Mouse (Mus musculus): ENCODE measurements around the gene Slc39a11. TPM values are rescaled to one million over a fixed set of nuclear protein-coding genes. Genes with fewer than 3 reads are reported as not detected.

Gene Slc39a11
- polyA plus RNA-seq, 1 experiment from 2014 or later, result 21.8 TPM

DNA sequence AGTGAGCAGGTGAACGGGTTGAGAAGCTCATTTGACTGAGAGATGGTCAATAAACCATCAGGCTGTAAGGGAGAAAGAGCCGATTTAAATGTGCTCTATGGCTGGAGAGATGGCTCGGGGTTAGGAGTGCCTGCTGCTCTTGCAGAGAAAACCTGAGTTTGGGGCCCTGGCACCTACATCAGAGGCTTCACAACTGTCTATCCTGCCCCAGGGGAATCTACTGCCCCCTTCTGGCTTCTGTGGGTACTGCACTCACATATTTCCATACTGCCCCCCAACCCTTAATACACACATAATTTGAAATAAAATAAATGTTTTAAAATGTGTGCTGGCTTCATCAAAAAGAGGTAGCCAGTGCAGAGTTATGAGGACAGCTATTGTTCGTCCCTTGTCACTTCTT lies 237.3 kb downstream of the Slc39a11 start:
- peak; percentile 53 for TF ChIP-seq CTCF (IDR thresholded peaks at IDR 0.05; ENCODE audit: low read depth)
- no peak overlapping the region for H3K4me2 ChIP-seq
- H3K9ac ChIP-seq, result no peak overlapping the region
- WGBS, result 86% methylated on average over 4 of the region's 4 CpGs
- H3K4me3 ChIP-seq (ENCODE audit: low read depth, low read length), result no peak overlapping the region
- ATAC-seq (ENCODE audit: insufficient read depth) (no peak), DNase-seq (no peak)
- H3K9me3 ChIP-seq (ENCODE audit: low read depth, low read length), result no peaks in the 10 kb centered on the region
- H3K36me3 ChIP-seq (ENCODE audit: insufficient read depth), result no peaks in the 10 kb centered on the region
- H3K27ac ChIP-seq (ENCODE audit: low read depth), result no peak overlapping the region
- no peaks in the 10 kb centered on the region for H3K4me1 ChIP-seq (ENCODE audit: insufficient read depth)
- H3K27me3 ChIP-seq (ENCODE audit: insufficient read depth, low read length), result no peaks in the 10 kb centered on the region

GRCm38 (mm10) chr11:113411798-113412197 lies 238.1 kb downstream of the Slc39a11 start:
- no peaks in the 10 kb centered on the region for H3K27me3 ChIP-seq (ENCODE audit: insufficient read depth, low read length)
- no peak overlapping the region for H3K27ac ChIP-seq (ENCODE audit: low read depth)
- no peak overlapping the region for H3K4me2 ChIP-seq
- no peaks in the 10 kb centered on the region for H3K36me3 ChIP-seq (ENCODE audit: insufficient read depth)
- DNase-seq (no peak), ATAC-seq (ENCODE audit: insufficient read depth) (no peak)
- H3K4me1 ChIP-seq (ENCODE audit: insufficient read depth), result no peaks in the 10 kb centered on the region
- 69% methylated on average over 10 of the region's 10 CpGs for WGBS
- no peak for TF ChIP-seq CTCF (IDR thresholded peaks at IDR 0.05; ENCODE audit: low read depth)
- no peaks in the 10 kb centered on the region for H3K9me3 ChIP-seq (ENCODE audit: low read depth, low read length)
- no peak overlapping the region for H3K9ac ChIP-seq
- no peak overlapping the region for H3K4me3 ChIP-seq (ENCODE audit: low read depth, low read length)

GRCm38 (mm10) chr11:113409121-113409520 lies 240.8 kb downstream of the Slc39a11 start:
- peak; percentile 57; the same call in 1 of the 2 replicates for TF ChIP-seq CTCF (IDR thresholded peaks at IDR 0.05; ENCODE audit: low read depth)
- 85% methylated on average over 9 of the region's 9 CpGs for WGBS
- ATAC-seq (ENCODE audit: insufficient read depth) (no peak), DNase-seq (no peak)
- Histone ChIP-seq H3K9me3 (ENCODE audit: low read depth, low read length) (no peaks in the 10 kb centered on the region), H3K4me3 (ENCODE audit: low read depth, low read length) (no peak overlapping the region), H3K27me3 (ENCODE audit: insufficient read depth, low read length) (no peaks in the 10 kb centered on the region), H3K27ac (ENCODE audit: low read depth) (no peak overlapping the region), H3K36me3 (ENCODE audit: insufficient read depth) (no peaks in the 10 kb centered on the region), H3K4me1 (ENCODE audit: insufficient read depth) (no peaks in the 10 kb centered on the region), H3K4me2 (no peak overlapping the region), H3K9ac (no peak overlapping the region)

DNA sequence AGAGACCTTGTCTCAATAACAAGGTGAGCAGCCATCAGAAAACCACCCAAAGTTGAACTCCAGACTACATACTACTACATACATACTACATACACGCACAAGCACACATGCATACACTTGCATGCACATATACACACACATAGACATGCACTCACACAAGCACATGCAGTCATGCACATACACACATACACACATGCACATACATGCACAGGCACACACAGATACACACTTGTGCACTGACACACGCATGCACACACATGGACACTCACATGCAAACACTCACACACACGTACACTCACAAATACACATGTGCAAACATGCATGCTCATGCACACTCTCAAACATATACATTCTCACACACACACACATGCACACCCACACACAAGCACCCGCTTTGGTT lies 242.4 kb downstream of the Slc39a11 start:
- TF ChIP-seq CTCF (IDR thresholded peaks at IDR 0.05; ENCODE audit: low read depth), result no peak
- H3K9me3 ChIP-seq (ENCODE audit: low read depth, low read length), result no peaks in the 10 kb centered on the region
- WGBS, result 94% methylated on average over 4 of the region's 4 CpGs
- H3K27ac ChIP-seq (ENCODE audit: low read depth), result no peak overlapping the region
- H3K4me3 ChIP-seq (ENCODE audit: low read depth, low read length), result no peak overlapping the region
- H3K4me1 ChIP-seq (ENCODE audit: insufficient read depth), result no peaks in the 10 kb centered on the region
- no peak overlapping the region for H3K4me2 ChIP-seq
- H3K27me3 ChIP-seq (ENCODE audit: insufficient read depth, low read length), result no peaks in the 10 kb centered on the region
- no peak overlapping the region for H3K9ac ChIP-seq
- DNase-seq (no peak), ATAC-seq (ENCODE audit: insufficient read depth) (no peak)
- no peaks in the 10 kb centered on the region for H3K36me3 ChIP-seq (ENCODE audit: insufficient read depth)

DNA sequence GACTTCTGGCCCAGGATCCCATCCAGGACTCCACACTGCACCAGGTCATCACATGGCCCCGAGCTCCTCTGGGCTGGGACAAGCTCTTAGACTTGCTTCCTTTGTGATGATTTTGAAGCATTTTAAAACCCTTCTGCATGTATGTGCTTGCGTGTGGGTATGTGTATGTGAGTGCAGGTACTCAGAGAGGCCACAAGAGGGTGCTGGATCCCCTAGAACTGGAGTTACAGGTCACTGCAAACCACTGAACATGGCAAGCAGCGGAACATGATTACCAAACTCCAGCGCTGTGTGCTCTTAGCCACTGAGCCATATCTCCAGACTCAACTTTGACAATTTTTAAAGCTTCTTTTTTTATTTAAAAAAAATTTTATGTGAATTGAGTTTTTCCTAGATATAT lies 249.0 kb downstream of the Slc39a11 start:
- 0 out of 2 replicates have a peak, but pooled peaks cover 5% of the 10 kb centered on the region for H3K9me3 ChIP-seq (ENCODE audit: low read depth, low read length)
- no peak overlapping the region for H3K9ac ChIP-seq
- ATAC-seq (ENCODE audit: insufficient read depth), result no peak
- H3K4me2 ChIP-seq, result no peak overlapping the region
- no peaks in the 10 kb centered on the region for H3K36me3 ChIP-seq (ENCODE audit: insufficient read depth)
- H3K4me3 ChIP-seq (ENCODE audit: low read depth, low read length), result no peak overlapping the region
- DNase-seq, result no peak
- no peaks in the 10 kb centered on the region for H3K4me1 ChIP-seq (ENCODE audit: insufficient read depth)
- peak; percentile 25; the same call in 1 of the 2 replicates for TF ChIP-seq CTCF (IDR thresholded peaks at IDR 0.05; ENCODE audit: low read depth)
- 93% methylated on average over 4 of the region's 4 CpGs for WGBS
- no peaks in the 10 kb centered on the region for H3K27me3 ChIP-seq (ENCODE audit: insufficient read depth, low read length)
- no peak overlapping the region for H3K27ac ChIP-seq (ENCODE audit: low read depth)

GRCm38 (mm10) chr11:113399601-113400000 lies 250.3 kb downstream of the Slc39a11 start:
- Histone ChIP-seq H3K4me2 (no peak overlapping the region), H3K27me3 (ENCODE audit: insufficient read depth, low read length) (no peaks in the 10 kb centered on the region), H3K27ac (ENCODE audit: low read depth) (no peak overlapping the region), H3K36me3 (ENCODE audit: insufficient read depth) (no peaks in the 10 kb centered on the region), H3K4me3 (ENCODE audit: low read depth, low read length) (no peak overlapping the region), H3K9me3 (ENCODE audit: low read depth, low read length) (0 out of 2 replicates have a peak, but pooled peaks cover 5% of the 10 kb centered on the region), H3K9ac (no peak overlapping the region), H3K4me1 (ENCODE audit: insufficient read depth) (no peaks in the 10 kb centered on the region)
- DNase-seq (no peak), ATAC-seq (ENCODE audit: insufficient read depth) (no peak)
- 76% methylated on average over 11 of the region's 11 CpGs for WGBS
- TF ChIP-seq CTCF (IDR thresholded peaks at IDR 0.05; ENCODE audit: low read depth), result no peak

GRCm38 (mm10) chr11:113397394-113397793 lies 252.5 kb downstream of the Slc39a11 start:
- TF ChIP-seq CTCF (IDR thresholded peaks at IDR 0.05; ENCODE audit: low read depth), result peak; percentile 38
- H3K27me3 ChIP-seq (ENCODE audit: insufficient read depth, low read length), result no peaks in the 10 kb centered on the region
- ATAC-seq (ENCODE audit: insufficient read depth) (no peak), DNase-seq (no peak)
- H3K9ac ChIP-seq, result no peak overlapping the region
- no peaks in the 10 kb centered on the region for H3K36me3 ChIP-seq (ENCODE audit: insufficient read depth)
- WGBS, result 71% methylated on average over 1 of the region's 1 CpGs
- no peak overlapping the region for H3K4me2 ChIP-seq
- no peak overlapping the region for H3K4me3 ChIP-seq (ENCODE audit: low read depth, low read length)
- H3K4me1 ChIP-seq (ENCODE audit: insufficient read depth), result no peaks in the 10 kb centered on the region
- no peak overlapping the region for H3K27ac ChIP-seq (ENCODE audit: low read depth)
- H3K9me3 ChIP-seq (ENCODE audit: low read depth, low read length), result 0 out of 2 replicates have a peak, but pooled peaks cover 5% of the 10 kb centered on the region

Data from lung, embryonic 14.5 days (tissue).